Mouse (Mus musculus) gastrocnemius, adult 18-20 months (tissue): ENCODE data around the gene Zfp995. TPM values are rescaled to one million over a fixed set of nuclear protein-coding genes. Genes with fewer than 3 reads are reported as not detected.
"Not testable (repeated sequence)": the region's sequence is repeated elsewhere in the genome, so short reads cannot be mapped to it uniquely, and the experiment has no call there.

Experiments used
- DNase-seq: peaks from one replicate; pipeline ENCODE4 v3.0.0; 2021; ENCODE audit warnings: low spot score
- long read RNA-seq, 2 experiments: library from polyadenylated mRNA; stranded (forward); transcript quantifications; one replicate each; pipeline ENCODE4 v2.0.0; 2021
- total RNA-seq, 2 experiments: library from RNA; stranded (reverse); gene quantifications; 2 replicates each; pipeline ENCODE4 v1.2.3; 2021

The Zfp995 gene
- 1 to 10 TPM in 1 of 2 experiments, under 1 TPM in 1; 0.64 to 1.0 TPM for total RNA-seq
- long read RNA-seq, experiment 1, partial matches to known transcripts, result 0 of 1 reads
- long read RNA-seq, experiment 1, other reads (novel, unspliced or antisense), result 1 of 1 reads
- long read RNA-seq, experiment 2, partial matches to known transcripts, result 0 of 2 reads
- long read RNA-seq, experiment 2, other reads (novel, unspliced or antisense), result 1 of 2 reads

DNA sequence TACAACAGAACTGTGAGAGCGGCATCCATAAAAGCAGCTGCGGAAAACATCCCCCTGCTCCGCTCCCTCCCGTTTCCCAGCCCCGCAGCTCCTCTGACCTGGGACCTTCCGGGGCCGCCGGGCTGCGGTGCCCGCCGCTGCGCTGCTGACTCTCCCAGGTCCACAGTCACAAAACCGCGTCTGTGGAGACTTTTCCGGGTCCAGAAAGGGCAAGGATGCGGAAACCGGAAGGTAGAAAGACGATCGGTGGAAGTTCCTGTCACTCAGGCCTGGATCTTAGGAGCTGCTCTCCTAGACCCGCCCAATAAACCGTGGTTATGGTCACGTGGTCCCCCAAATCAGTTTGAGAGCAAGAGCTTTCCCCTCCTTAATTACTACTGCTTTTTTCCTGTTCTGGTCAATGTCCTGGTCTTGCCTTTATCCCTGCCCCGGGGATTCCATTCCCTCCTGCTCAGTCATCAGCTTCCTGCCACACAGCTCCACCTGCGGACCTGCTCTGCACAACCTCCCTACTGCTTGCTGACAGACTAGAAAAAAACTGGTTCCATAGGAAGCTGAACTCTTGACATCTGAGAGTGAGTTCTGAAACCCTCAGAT lies at the start of gene Zfp995:
Gene Zfp995, minus strand, starts transcription at position 471 of the 597 bp plus-strand sequence.
- DNase-seq, result peak; percentile 57

GRCm38 (mm10) chr17:21909039-21909438 lies 687 bp downstream of the Zfp995 start:
- no peak for DNase-seq

- no peak for DNase-seq
Measured at GRCm38 (mm10) chr17:21871256-21871655, 38.5 kb downstream of the Zfp995 start.

- not testable (repeated sequence) for DNase-seq
Measured at GRCm38 (mm10) chr17:21846322-21846582, 63.5 kb downstream of the Zfp995 start.

- DNase-seq, result peak; percentile 57
Measured at GRCm38 (mm10) chr17:21845545-21846321, 64.0 kb downstream of the Zfp995 start, which contains the start of gene Zfp820. Gene Zfp820, minus strand, starts transcription at chr17:21845772.

DNA sequence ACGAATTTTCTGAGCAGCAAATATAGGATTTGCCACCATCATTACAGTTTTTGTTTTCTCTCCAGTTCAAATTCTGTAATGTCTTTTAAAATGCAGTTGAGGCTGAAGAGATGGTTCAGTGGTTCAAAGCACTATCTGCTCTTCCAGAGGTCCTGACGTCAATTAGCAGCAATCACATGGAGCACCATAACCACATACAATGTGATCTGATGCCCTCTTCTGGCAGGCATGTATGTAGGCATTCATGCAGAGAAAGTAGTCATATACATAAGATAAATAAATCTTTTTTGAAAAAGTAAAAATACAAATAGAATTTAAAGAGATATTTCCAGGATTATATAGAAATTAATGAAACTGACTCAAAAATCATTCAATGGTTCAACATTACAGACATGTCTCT lies 71.2 kb downstream of the Zfp995 start:
- no peak for DNase-seq

Other genes starting within 250 kb of the Zfp995 start
- 1 to 10 TPM in 1 of 2 experiments, not detected in 1; 3.5 TPM for gene Gm10226, start 218.1 kb downstream of the Zfp995 start, total RNA-seq
- gene Zfp760, start 202.2 kb downstream of the Zfp995 start, total RNA-seq, result under 1 TPM; 0.66 to 0.73 TPM
- gene Zfp229, start 179.1 kb downstream of the Zfp995 start, total RNA-seq, result 1 to 10 TPM; 5.0 to 5.8 TPM
- under 1 TPM; 0.19 to 0.21 TPM for gene Zfp820, start 64.2 kb downstream of the Zfp995 start, total RNA-seq
- gene Zfp942, start 52.5 kb upstream of the Zfp995 start, total RNA-seq, result 1 to 10 TPM; 6.8 to 6.9 TPM
- gene Zfp943, start 52.6 kb upstream of the Zfp995 start, total RNA-seq, result 10 to 100 TPM; 21.6 to 22.4 TPM